Mouse (Mus musculus) hindbrain, embryonic 14.5 days (tissue): ENCODE results near the gene Myh10. TPM values are rescaled to one million over a fixed set of nuclear protein-coding genes. Genes with fewer than 3 reads are reported as not detected.

ENCODE experiments used
- ATAC-seq: fragments of 200-750 bp; cut with Nextera tagmentation; 2 replicates; pipeline ENCODE4 v1.8.0; 2017; ENCODE audit warnings: moderate number of reproducible peaks, mild to moderate bottlenecking, moderate TSS enrichment, moderate library complexity; ENCODE audit not compliant: low FRiP score
- DNase-seq: peaks from one replicate; pipeline ENCODE4 v3.0.0-alpha.2; 2015; ENCODE audit warnings: low spot score
- H3K27ac ChIP-seq: fragments of 300-500 bp; sonication (generic); 2 replicates; pipeline ENCODE4 v1.5.1; 2014; ENCODE audit warnings: mild to moderate bottlenecking, moderate library complexity
- H3K27me3 ChIP-seq: fragments of 300-500 bp; sonication (generic); 2 replicates; pipeline ENCODE4 v1.6.1; 2014; ENCODE audit warnings: mild to moderate bottlenecking, low read length, mixed read lengths; ENCODE audit not compliant: control insufficient read depth, insufficient read depth
- H3K36me3 ChIP-seq: fragments of 300-500 bp; sonication (generic); replicated peaks from 2 replicates; pipeline ENCODE4 v1.6.1; 2014; ENCODE audit not compliant: control insufficient read depth, insufficient read depth
- H3K4me1 ChIP-seq: fragments of 300-500 bp; sonication (generic); replicated peaks from 2 replicates; pipeline ENCODE4 v1.6.1; 2014; ENCODE audit warnings: antibody characterized with exemption, low read length, mixed read lengths; ENCODE audit not compliant: control insufficient read depth, insufficient read depth
- H3K4me2 ChIP-seq: fragments of 300-500 bp; sonication (generic); replicated peaks from 2 replicates; pipeline ENCODE4 v1.6.1; 2014; ENCODE audit warnings: mild to moderate bottlenecking, moderate library complexity
- H3K4me3 ChIP-seq: fragments of 300-500 bp; sonication (generic); replicated peaks from 2 replicates; pipeline ENCODE4 v1.5.1; 2014; ENCODE audit warnings: mild to moderate bottlenecking, low read length
- H3K9ac ChIP-seq: fragments of 300-500 bp; sonication (generic); 2 replicates; pipeline ENCODE4 v1.6.1; 2014
- H3K9me3 ChIP-seq: fragments of 300-500 bp; sonication (generic); 2 replicates; pipeline ENCODE4 v1.6.1; 2016; ENCODE audit warnings: low read length; ENCODE audit not compliant: control insufficient read depth
- WGBS: fragments of 180-500 bp; shearing (Covaris S2); extraction: QIAGEN DNeasy Blood & Tissue Kit; methylation state at CpG from one replicate; pipeline ENCODE4 v1.1.7; 2014; 5-methylcytosine and 5-hydroxymethylcytosine counted together
- polyA plus RNA-seq: library from polyadenylated mRNA; unstranded; fragments of >200 nt; fragmentation: Nextera tagmentation; extraction: Ambion mirVana; gene quantifications from 2 replicates; pipeline ENCODE4 v1.2.1, GENCODE M21; 2014

Myh10 gene
- polyA plus RNA-seq, 1 experiment from 2014 or later: 95.3 TPM

DNA sequence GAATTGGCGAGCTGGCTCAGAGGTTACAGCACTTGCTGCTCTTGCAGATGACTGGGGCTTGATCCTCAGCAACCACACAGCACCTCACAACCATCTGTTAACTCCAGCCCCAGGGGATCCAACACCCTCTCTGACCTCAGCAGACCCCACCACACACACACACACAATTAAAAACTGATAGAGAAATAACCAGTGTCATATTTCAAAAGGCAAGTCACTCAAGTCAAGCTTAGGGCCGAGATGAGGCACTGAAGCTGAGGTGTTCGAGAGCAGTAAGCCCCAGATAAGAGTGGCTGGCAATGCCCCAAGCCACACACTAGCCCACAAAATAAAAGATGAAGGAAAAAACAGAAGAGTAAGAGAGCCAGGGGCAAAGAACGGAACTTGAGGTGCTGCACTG lies 141.4 kb downstream of the Myh10 start:
- no peaks in the 10 kb centered on the region for H3K9me3 ChIP-seq
- WGBS: 76% methylated on average over 4 of the region's 4 CpGs
- no peak overlapping the region for H3K27ac ChIP-seq
- DNase-seq: no peak
- no peak overlapping the region for H3K9ac ChIP-seq
- H3K27me3 ChIP-seq: no peaks in the 10 kb centered on the region
- H3K4me3 ChIP-seq: no peak overlapping the region
- H3K36me3 ChIP-seq: peaks cover 92% of the 10 kb centered on the region
- ATAC-seq: no peak
- H3K4me1 ChIP-seq: no peaks in the 10 kb centered on the region
- H3K4me2 ChIP-seq: no peak overlapping the region

DNA sequence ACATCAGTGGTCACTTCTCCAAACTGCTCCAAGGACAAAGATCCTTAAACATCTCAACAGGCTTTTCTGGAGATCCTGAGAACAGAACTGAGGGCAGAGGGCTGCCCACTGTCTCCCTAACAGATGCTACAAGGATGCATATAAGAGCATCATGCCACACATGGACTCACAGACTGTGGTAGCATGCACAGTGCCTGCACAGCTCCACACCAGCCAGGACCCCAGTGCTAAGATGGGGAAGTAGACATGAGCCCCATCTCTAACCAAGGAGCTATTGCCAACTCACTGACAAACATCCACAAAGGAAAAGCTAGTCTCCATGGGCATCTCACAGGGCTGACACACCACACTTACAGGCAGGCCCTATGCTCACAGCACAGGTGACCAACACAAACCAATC lies 142.2 kb downstream of the Myh10 start:
- Histone ChIP-seq H3K4me3 (no peak overlapping the region), H3K4me1 (no peaks in the 10 kb centered on the region), H3K27ac (no peak overlapping the region), H3K9me3 (no peaks in the 10 kb centered on the region), H3K27me3 (no peaks in the 10 kb centered on the region), H3K36me3 (peaks cover 88% of the 10 kb centered on the region), H3K9ac (no peak overlapping the region), H3K4me2 (no peak overlapping the region)
- DNase-seq (no peak), ATAC-seq (no peak)

GRCm38 (mm10) chr11:68835034-68835433 lies 143.7 kb downstream of the Myh10 start:
- Histone ChIP-seq H3K9ac (no peak overlapping the region), H3K4me2 (no peak overlapping the region), H3K9me3 (no peaks in the 10 kb centered on the region), H3K36me3 (peaks cover 87% of the 10 kb centered on the region), H3K4me1 (no peaks in the 10 kb centered on the region), H3K27me3 (no peaks in the 10 kb centered on the region), H3K4me3 (no peak overlapping the region), H3K27ac (no peak overlapping the region)
- ATAC-seq: no peak
- DNase-seq: no peak
- 95% methylated on average over 3 of the region's 3 CpGs for WGBS

DNA sequence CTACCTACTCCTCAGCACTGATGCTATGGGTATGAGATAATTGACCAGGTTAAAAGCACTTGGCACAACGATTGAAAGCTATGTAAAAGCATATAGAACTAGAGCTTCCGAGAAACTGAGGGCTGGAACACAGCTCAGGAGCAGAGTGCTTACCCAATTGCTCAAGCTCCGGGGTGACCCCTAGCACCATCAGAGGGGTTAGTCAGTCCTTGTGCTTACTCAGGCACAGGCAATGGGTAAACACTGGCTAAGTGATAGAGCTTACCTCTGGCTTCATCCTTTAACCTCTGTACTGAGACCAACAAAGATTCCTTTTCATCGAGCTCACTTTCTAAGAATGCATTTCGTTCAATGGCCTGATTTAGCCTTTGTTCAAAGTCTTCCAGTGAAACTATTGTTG lies 148.2 kb downstream of the Myh10 start:
- peaks cover 80% of the 10 kb centered on the region for H3K36me3 ChIP-seq
- ATAC-seq (no peak), DNase-seq (no peak)
- WGBS: 65% methylated on average over 5 of the region's 5 CpGs
- no peak overlapping the region for H3K4me3 ChIP-seq
- no peaks in the 10 kb centered on the region for H3K9me3 ChIP-seq
- no peaks in the 10 kb centered on the region for H3K4me1 ChIP-seq
- no peak overlapping the region for H3K27ac ChIP-seq
- no peak overlapping the region for H3K9ac ChIP-seq
- H3K4me2 ChIP-seq: no peak overlapping the region
- H3K27me3 ChIP-seq: no peaks in the 10 kb centered on the region

DNA sequence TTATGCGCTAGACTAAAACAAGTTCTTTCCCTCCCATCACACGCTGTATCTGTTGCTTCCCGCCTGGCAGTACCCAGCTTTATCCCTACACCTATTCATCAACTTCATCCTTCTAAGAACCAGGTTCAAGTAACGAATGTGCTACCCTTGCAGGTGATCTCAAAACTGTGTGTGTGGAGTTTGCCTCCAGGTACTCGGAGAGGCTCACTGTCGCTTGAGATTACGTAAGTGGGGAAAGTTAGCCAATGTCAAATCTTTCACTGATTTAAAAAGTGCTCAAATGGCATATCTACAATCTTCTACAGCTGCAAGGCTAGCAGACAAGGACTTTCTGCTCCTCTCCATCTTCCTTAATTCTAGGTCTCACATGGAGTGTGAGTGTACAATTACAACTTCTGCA lies 159.5 kb downstream of the Myh10 start:
- WGBS: 92% methylated on average over 7 of the region's 7 CpGs
- no peaks in the 10 kb centered on the region for H3K9me3 ChIP-seq
- ATAC-seq: no peak
- DNase-seq: no peak
- peak overlapping the region; percentile 22; the same call in 1 of the 2 replicates for H3K4me2 ChIP-seq
- no peak overlapping the region; the same call in 1 of the 2 replicates for H3K4me3 ChIP-seq
- H3K4me1 ChIP-seq: peaks cover 34% of the 10 kb centered on the region
- H3K27ac ChIP-seq: no peak overlapping the region
- no peaks in the 10 kb centered on the region for H3K36me3 ChIP-seq
- H3K27me3 ChIP-seq: no peaks in the 10 kb centered on the region
- H3K9ac ChIP-seq: peak overlapping the region; percentile 40

- H3K27me3 ChIP-seq: no peaks in the 10 kb centered on the region
- H3K4me2 ChIP-seq: peak overlapping the region; percentile 62
- no peak for ATAC-seq
These were observed 160.5 kb downstream of the Myh10 start for GRCm38 (mm10) chr11:68851644-68852485.

GRCm38 (mm10) chr11:68852486-68852901 lies 161.1 kb downstream of the Myh10 start:
- H3K36me3 ChIP-seq: no peaks in the 10 kb centered on the region
- 0% methylated on average over 36 of the region's 36 CpGs for WGBS
- no peaks in the 10 kb centered on the region for H3K27me3 ChIP-seq
- H3K4me1 ChIP-seq: peaks cover 34% of the 10 kb centered on the region
- H3K4me3 ChIP-seq: peak overlapping the region; percentile 70
- peak overlapping the region; percentile 92 for H3K27ac ChIP-seq
- ATAC-seq: no peak
- peak overlapping the region; percentile 86 for H3K9ac ChIP-seq
- DNase-seq: peak; percentile 44
- no peaks in the 10 kb centered on the region for H3K9me3 ChIP-seq
- peak overlapping the region; percentile 62 for H3K4me2 ChIP-seq

More at GRCm38 (mm10) chr11:68851644-68852485, 160.5 kb downstream of the Myh10 start:
- H3K4me1 ChIP-seq: peaks cover 34% of the 10 kb centered on the region
- peak overlapping the region; percentile 70 for H3K4me3 ChIP-seq
- 6% methylated on average over 13 of the region's 13 CpGs for WGBS
- peak overlapping the region; percentile 86 for H3K9ac ChIP-seq
- no peak for DNase-seq
- H3K36me3 ChIP-seq: no peaks in the 10 kb centered on the region
- H3K9me3 ChIP-seq: no peaks in the 10 kb centered on the region
- peak overlapping the region; percentile 92 for H3K27ac ChIP-seq

- peak overlapping the region; percentile 81 for H3K4me2 ChIP-seq
These were observed 161.6 kb downstream of the Myh10 start for GRCm38 (mm10) chr11:68852932-68853409.

GRCm38 (mm10) chr11:68853611-68854401 lies 162.4 kb downstream of the Myh10 start:
- no peak for DNase-seq
- H3K4me2 ChIP-seq: peak overlapping the region; percentile 81
- 49% methylated on average over 14 of the region's 14 CpGs for WGBS

More at GRCm38 (mm10) chr11:68852932-68853409, 161.6 kb downstream of the Myh10 start:
- Histone ChIP-seq H3K27me3 (no peaks in the 10 kb centered on the region), H3K4me1 (peaks cover 34% of the 10 kb centered on the region), H3K36me3 (no peaks in the 10 kb centered on the region), H3K9me3 (no peaks in the 10 kb centered on the region), H3K9ac (peak overlapping the region; percentile 86), H3K4me3 (peak overlapping the region; percentile 70), H3K27ac (peak overlapping the region; percentile 92)
- under 1% methylated on average over 40 of the region's 42 CpGs for WGBS
- ATAC-seq (peak; percentile 99), DNase-seq (peak; percentile 99)

More at GRCm38 (mm10) chr11:68853611-68854401, 162.4 kb downstream of the Myh10 start:
- H3K27me3 ChIP-seq: no peaks in the 10 kb centered on the region
- H3K9me3 ChIP-seq: no peaks in the 10 kb centered on the region
- ATAC-seq: no peak
- peak overlapping the region; percentile 56 for H3K9ac ChIP-seq
- peaks cover 34% of the 10 kb centered on the region for H3K4me1 ChIP-seq
- H3K4me3 ChIP-seq: peak overlapping the region; percentile 70
- no peaks in the 10 kb centered on the region for H3K36me3 ChIP-seq
- H3K27ac ChIP-seq: peak overlapping the region; percentile 76
